Mouse (Mus musculus) cortical plate, adult 2 months (tissue): ENCODE measurements at regions not wholly inside any gene's neighbourhood (a gene's known extent, or its start where the extent isn't known, plus 50 kb on each side); places are given as distances from the start of the nearest gene placed in this dataset.

ENCODE experiments used
- CTCF ChIP-seq: fragments of 200-500 bp; IDR thresholded peaks from 2 replicates; pipeline ENCODE4 v1.5.1; 2011; ENCODE audit warnings: mild to moderate bottlenecking, control low read depth, low read length; ENCODE audit not compliant: insufficient read depth; ENCODE audit errors: extremely low read depth
- POLR2A ChIP-seq: fragments of 200-500 bp; IDR thresholded peaks from 2 replicates; pipeline ENCODE4 v1.6.1; 2011; ENCODE audit warnings: mild to moderate bottlenecking, low read length, control low read depth; ENCODE audit not compliant: insufficient read depth; ENCODE audit errors: extremely low read depth

- no peak for TF ChIP-seq CTCF
- TF ChIP-seq POLR2A: no peak
Observed at GRCm38 (mm10) chr4:9124586-9125232, 885.9 kb upstream of the Car8 start.
